Mouse (Mus musculus) lung, embryonic 14.5 days (tissue): ENCODE results near the gene Cfap57. TPM values are rescaled to one million over a fixed set of nuclear protein-coding genes. Genes with fewer than 3 reads are reported as not detected.

Source experiments
- ATAC-seq: fragments of 200-750 bp; cut with Nextera tagmentation; 2 replicates; pipeline ENCODE4 v1.8.0; 2017; ENCODE audit warnings: mild to moderate bottlenecking, moderate TSS enrichment, moderate library complexity; ENCODE audit not compliant: insufficient read depth
- DNase-seq: peaks from one replicate; pipeline ENCODE4 v3.0.0-alpha.2; 2015
- H3K27ac ChIP-seq: fragments of 300-500 bp; sonication (generic); 2 replicates; pipeline ENCODE4 v1.5.1; 2014; ENCODE audit warnings: low read depth, mild to moderate bottlenecking, moderate library complexity
- H3K27me3 ChIP-seq: fragments of 300-500 bp; sonication (generic); 2 replicates; pipeline ENCODE4 v1.6.1; 2014; ENCODE audit warnings: low read length, control low read depth; ENCODE audit not compliant: insufficient read depth
- H3K36me3 ChIP-seq: fragments of 300-500 bp; sonication (generic); 2 replicates; pipeline ENCODE4 v1.6.1; 2014; ENCODE audit warnings: control low read depth; ENCODE audit not compliant: insufficient read depth
- H3K4me1 ChIP-seq: fragments of 300-500 bp; sonication (generic); 2 replicates; pipeline ENCODE4 v1.6.1; 2014; ENCODE audit warnings: antibody characterized with exemption, control low read depth; ENCODE audit not compliant: insufficient read depth
- H3K4me2 ChIP-seq: fragments of 300-500 bp; sonication (generic); 2 replicates; pipeline ENCODE4 v1.6.1; 2014; ENCODE audit warnings: mild to moderate bottlenecking
- H3K4me3 ChIP-seq: fragments of 300-500 bp; sonication (generic); 2 replicates; pipeline ENCODE4 v1.5.1; 2014; ENCODE audit warnings: low read depth, low read length
- H3K9ac ChIP-seq: fragments of 300-500 bp; sonication (generic); 2 replicates; pipeline ENCODE4 v1.6.1; 2014
- H3K9me3 ChIP-seq: fragments of 300-500 bp; sonication (generic); 2 replicates; pipeline ENCODE4 v1.6.1; 2016; ENCODE audit warnings: low read depth, low read length, control low read depth
- CTCF ChIP-seq: IDR thresholded peaks from 2 replicates; pipeline ENCODE4 v1.5.1; 2016; ENCODE audit warnings: antibody characterized with exemption, low read depth
- WGBS: fragments of 180-500 bp; shearing (Covaris S2); extraction: QIAGEN DNeasy Blood & Tissue Kit; methylation state at CpG from one replicate; pipeline ENCODE4 v1.1.7; 2014; 5-methylcytosine and 5-hydroxymethylcytosine counted together
- polyA plus RNA-seq: library from polyadenylated mRNA; unstranded; fragments of >200 nt; fragmentation: Nextera tagmentation; extraction: Ambion mirVana; gene quantifications from 2 replicates; pipeline ENCODE4 v1.2.1, GENCODE M21; 2014

The Cfap57 gene
- polyA plus RNA-seq, 1 experiment from 2014 or later: 0.12 TPM

- Histone ChIP-seq H3K4me2 (no peak overlapping the region), H3K4me1 (no peaks in the 10 kb centered on the region), H3K4me3 (no peak overlapping the region), H3K9ac (no peak overlapping the region), H3K36me3 (no peaks in the 10 kb centered on the region), H3K9me3 (no peaks in the 10 kb centered on the region), H3K27ac (no peak overlapping the region), H3K27me3 (no peaks in the 10 kb centered on the region)
- ATAC-seq (no peak), DNase-seq (no peak)
- 40% methylated on average over 11 of the region's 11 CpGs for WGBS
- TF ChIP-seq CTCF: no peak
Observed at GRCm38 (mm10) chr4:118581508-118581907, 39.1 kb downstream of the Cfap57 start.

DNA sequence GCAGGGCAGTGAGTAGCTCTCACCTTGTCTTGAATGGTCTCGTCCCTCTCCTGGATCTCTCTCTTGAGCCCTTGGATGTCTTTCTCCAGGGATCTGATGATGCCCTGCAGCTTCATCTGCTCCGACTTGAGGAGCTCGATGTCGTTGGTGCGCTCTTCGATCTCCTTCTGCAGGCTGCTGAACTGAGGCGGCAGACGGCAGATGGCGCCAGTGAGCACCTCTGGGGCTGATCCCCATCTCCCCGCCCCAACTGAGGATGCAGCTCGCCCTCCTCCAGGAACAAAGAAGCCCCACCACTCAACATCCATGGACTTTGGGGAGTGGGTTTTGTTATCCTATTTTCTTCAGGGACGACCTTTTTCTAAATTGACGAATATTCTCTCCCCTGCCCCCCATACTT, 41.3 kb downstream of the Cfap57 start:
- H3K4me3 ChIP-seq: no peak overlapping the region
- 41% methylated on average over 13 of the region's 13 CpGs for WGBS
- H3K36me3 ChIP-seq: no peaks in the 10 kb centered on the region
- peak; percentile 62 for TF ChIP-seq CTCF
- no peaks in the 10 kb centered on the region for H3K27me3 ChIP-seq
- H3K9me3 ChIP-seq: no peaks in the 10 kb centered on the region
- no peak overlapping the region for H3K9ac ChIP-seq
- no peaks in the 10 kb centered on the region for H3K4me1 ChIP-seq
- no peak overlapping the region for H3K27ac ChIP-seq
- ATAC-seq (no peak), DNase-seq (peak; percentile 52)
- H3K4me2 ChIP-seq: no peak overlapping the region

GRCm38 (mm10) chr4:118576097-118576496, 44.5 kb downstream of the Cfap57 start:
- no peaks in the 10 kb centered on the region for H3K27me3 ChIP-seq
- peak; percentile 69 for ATAC-seq

GRCm38 (mm10) chr4:118571441-118571840, 49.1 kb downstream of the Cfap57 start:
- ATAC-seq: no peak
- Histone ChIP-seq H3K4me3 (no peak overlapping the region), H3K4me1 (no peaks in the 10 kb centered on the region), H3K27ac (no peak overlapping the region), H3K9ac (no peak overlapping the region), H3K36me3 (no peaks in the 10 kb centered on the region), H3K27me3 (no peaks in the 10 kb centered on the region), H3K4me2 (no peak overlapping the region), H3K9me3 (no peaks in the 10 kb centered on the region)
- no peak for TF ChIP-seq CTCF
- WGBS: 70% methylated on average over 15 of the region's 15 CpGs
- no peak for DNase-seq

More at GRCm38 (mm10) chr4:118576097-118576496, 44.5 kb downstream of the Cfap57 start:
- Histone ChIP-seq H3K36me3 (no peaks in the 10 kb centered on the region), H3K4me3 (no peak overlapping the region), H3K9me3 (no peaks in the 10 kb centered on the region), H3K27ac (no peak overlapping the region), H3K9ac (no peak overlapping the region), H3K4me1 (no peaks in the 10 kb centered on the region), H3K4me2 (no peak overlapping the region)
- peak; percentile 94 for DNase-seq
- 2% methylated on average over 6 of the region's 6 CpGs for WGBS
- peak; percentile 94 for TF ChIP-seq CTCF

DNA sequence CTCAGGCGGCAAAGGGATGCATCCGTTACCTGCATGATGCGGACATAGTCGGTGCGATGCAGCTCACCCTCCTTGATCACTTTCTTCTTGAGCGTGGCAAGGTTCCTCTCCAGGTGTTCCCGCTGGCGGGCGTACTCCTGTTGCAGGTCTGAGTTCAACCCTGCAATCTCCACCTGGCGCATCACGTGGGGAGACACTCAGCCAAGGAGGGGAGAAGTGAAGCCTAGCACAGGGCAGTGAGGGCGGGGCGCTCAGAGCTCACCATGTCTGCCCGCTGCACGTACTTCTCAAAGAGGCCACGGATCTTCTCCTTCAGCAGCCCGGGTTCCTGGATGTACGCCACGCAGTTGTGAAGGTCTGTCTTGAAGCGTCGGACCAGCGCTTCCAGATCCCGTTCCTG, 51.3 kb downstream of the Cfap57 start:
- no peak overlapping the region for H3K27ac ChIP-seq
- H3K27me3 ChIP-seq: no peaks in the 10 kb centered on the region
- 58% methylated on average over 23 of the region's 23 CpGs for WGBS
- no peak for ATAC-seq
- H3K9me3 ChIP-seq: no peaks in the 10 kb centered on the region
- no peak overlapping the region for H3K9ac ChIP-seq
- no peak overlapping the region for H3K4me2 ChIP-seq
- no peak overlapping the region for H3K4me3 ChIP-seq
- H3K36me3 ChIP-seq: no peaks in the 10 kb centered on the region
- H3K4me1 ChIP-seq: no peaks in the 10 kb centered on the region
- TF ChIP-seq CTCF: no peak
- no peak for DNase-seq

- no peak for TF ChIP-seq CTCF
- Histone ChIP-seq H3K4me3 (no peak overlapping the region), H3K27ac (no peak overlapping the region), H3K9ac (no peak overlapping the region), H3K36me3 (no peaks in the 10 kb centered on the region), H3K4me2 (no peak overlapping the region), H3K9me3 (no peaks in the 10 kb centered on the region), H3K27me3 (no peaks in the 10 kb centered on the region), H3K4me1 (no peaks in the 10 kb centered on the region)
- ATAC-seq (0 out of 2 replicates have a peak, but pooled peaks have one; percentile 14), DNase-seq (no peak)
- 54% methylated on average over 10 of the region's 10 CpGs for WGBS
Observed at GRCm38 (mm10) chr4:118568709-118569108, 51.9 kb downstream of the Cfap57 start.

DNA sequence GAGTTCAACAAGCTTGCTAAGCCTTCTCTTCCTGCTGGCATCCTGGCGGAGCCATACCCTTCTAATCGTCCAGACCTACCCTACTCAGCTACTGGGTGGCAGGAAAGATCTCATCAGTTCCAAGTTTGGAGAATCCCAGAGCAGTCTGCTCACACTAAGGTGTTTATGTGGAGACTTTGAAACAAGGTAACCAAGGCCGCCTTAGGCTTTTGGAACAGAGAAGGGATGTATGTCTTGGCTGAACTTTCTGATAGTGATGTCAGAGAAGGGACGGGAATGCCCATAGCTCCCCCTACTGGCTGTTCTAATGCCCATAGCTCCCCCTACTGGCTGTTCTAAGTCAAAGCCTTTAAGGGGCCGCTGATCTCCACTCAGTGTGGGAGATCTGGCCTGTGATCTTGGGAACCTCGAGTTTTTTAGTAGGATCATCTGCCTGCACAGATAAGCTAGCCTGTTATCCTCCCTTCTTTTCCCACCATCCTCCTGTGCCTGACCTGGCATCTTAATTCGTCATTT, 54.4 kb downstream of the Cfap57 start:
- TF ChIP-seq CTCF: peak; percentile 97
- ATAC-seq (no peak), DNase-seq (peak; percentile 78)

GRCm38 (mm10) chr4:118564926-118565279, 55.7 kb downstream of the Cfap57 start:
- Histone ChIP-seq H3K4me3 (no peak overlapping the region), H3K4me1 (no peaks in the 10 kb centered on the region), H3K9me3 (no peaks in the 10 kb centered on the region), H3K27me3 (no peaks in the 10 kb centered on the region), H3K4me2 (no peak overlapping the region), H3K27ac (no peak overlapping the region), H3K36me3 (no peaks in the 10 kb centered on the region), H3K9ac (no peak overlapping the region)
- ATAC-seq (no peak), DNase-seq (no peak)
- 57% methylated on average over 3 of the region's 3 CpGs for WGBS
- TF ChIP-seq CTCF: no peak

More for the DNA sequence above, 54.4 kb downstream of the Cfap57 start:
- Histone ChIP-seq H3K9me3 (no peaks in the 10 kb centered on the region), H3K4me2 (no peak overlapping the region), H3K36me3 (no peaks in the 10 kb centered on the region), H3K9ac (no peak overlapping the region), H3K4me3 (no peak overlapping the region), H3K27me3 (no peaks in the 10 kb centered on the region), H3K4me1 (no peaks in the 10 kb centered on the region), H3K27ac (no peak overlapping the region)
- 33% methylated on average over 7 of the region's 7 CpGs for WGBS
